9 mouse cellular contexts compared by ENCODE assay signal in genomic region chr2:92422388-92423135, GRCm38 (mm10). TPM values are rescaled to one million over a fixed set of nuclear protein-coding genes. Genes with fewer than 3 reads are reported as not detected.
DNase-seq lines count a peak whose midpoint lies in the region; ATAC-seq and TF ChIP-seq lines count a peak whose summit lies in the region.
"Had no signal": no experiment of that assay in that cellular context is flagged by ENCODE, and none has a peak within 500 bp of the region (broad histone marks: within the 10 kb centered on the region; RNA-seq: fewer than 3 reads in every experiment).

No protein-coding gene starts in this region.

- no peaks in the 10 kb centered on the region for H3K27me3 ChIP-seq in kidney, postnatal 0 days (ENCODE audit: insufficient read depth, low read length)

- peaks cover 8 to 26% of the 10 kb centered on the region in 2 experiments for H3K4me1 ChIP-seq in ES-E14 (ENCODE audit: control insufficient read depth in 2 of 2, insufficient read depth in 2 of 2, low read length in 2 of 2, poor library complexity in 1 of 2)
- 0 out of 2 replicates have a peak, but pooled peaks cover 21% of the 10 kb centered on the region for H3K4me1 ChIP-seq in kidney, postnatal 0 days (replicated peaks; ENCODE audit: insufficient read depth, low read length)

- H3K9ac ChIP-seq in ES-E14 (ENCODE audit: insufficient read depth, low read depth, low read length, poor library complexity, severe bottlenecking): peak overlapping the region; percentile 36; the same call in 1 of the 2 replicates
- H3K9ac ChIP-seq in kidney, postnatal 0 days (ENCODE audit: low read depth, low read length): no peak overlapping the region

- in situ Hi-C loops in ES-E14 (cut with MboI; ENCODE audit: low sequenced_read_pairs in 2 of 2, unreplicated experiment in 2 of 2): no loop called here

- H3K4me2 ChIP-seq in kidney, postnatal 0 days (ENCODE audit: low read length): no peak overlapping the region

- no peak overlapping the region for H3K27ac ChIP-seq in ES-E14 (ENCODE audit: insufficient read depth, low read depth, low read length, poor library complexity, severe bottlenecking)
- 0 out of 2 replicates have a peak overlapping the region, but pooled peaks have one; percentile 6 for H3K27ac ChIP-seq in kidney, postnatal 0 days

- peaks cover 29% of the 10 kb centered on the region for H3K36me3 ChIP-seq in ES-E14 (ENCODE audit: control insufficient read depth, insufficient read depth, low read length, poor library complexity, severe bottlenecking)
- peaks cover 42% of the 10 kb centered on the region for H3K36me3 ChIP-seq in kidney, postnatal 0 days (ENCODE audit: insufficient read depth, low read length)

- peak; percentile 68 for DNase-seq in cerebellum, adult 11-12 months
- DNase-seq in cerebellum, postnatal 4 days (ENCODE audit: low spot score in 2 of 2): no peak
- peak; percentile 64 for DNase-seq in kidney, adult 9 months
- DNase-seq in kidney, postnatal 14 days: no peak
- DNase-seq in ES-E14 (ENCODE audit: low read depth, low spot score): no peak
- DNase-seq in kidney, postnatal 0 days (ENCODE audit: low spot score): peak; percentile 53
- DNase-seq in urinary bladder, adult 18-20 months (ENCODE audit: low spot score in 2 of 2): no peak

- TF ChIP-seq CTCF in kidney, postnatal 0 days (IDR thresholded peaks at IDR 0.05; ENCODE audit: low read depth): peak; percentile 43

- peak overlapping the region in 1 of 2 experiments; percentile 9; a peak in 1 of 4 replicates for H3K4me3 ChIP-seq in ES-E14 (ENCODE audit: insufficient read depth in 1 of 2, low read depth in 1 of 2, low read length in 2 of 2, poor library complexity in 1 of 2, severe bottlenecking in 1 of 2)
- no peak overlapping the region for H3K4me3 ChIP-seq in kidney, postnatal 0 days (replicated peaks; ENCODE audit: low read depth, low read length)
- H3K4me3 ChIP-seq: myocyte had no signal

- no peak; the same call in 1 of the 2 replicates for ATAC-seq in kidney, postnatal 0 days (replicated peaks; ENCODE audit: low FRiP score, low read depth)
- no peak for ATAC-seq in erythroid progenitor cell, adult 5-6 weeks (replicated peaks; ENCODE audit: low FRiP score, poor library complexity, severe bottlenecking)

- no peaks in the 10 kb centered on the region for H3K9me3 ChIP-seq in ES-E14 (ENCODE audit: control insufficient read depth, insufficient read depth, low read depth, low read length)
- H3K9me3 ChIP-seq in kidney, postnatal 0 days (replicated peaks; ENCODE audit: low read length): no peaks in the 10 kb centered on the region

- 61% methylated on average over 10 of the region's 10 CpGs for WGBS in kidney, postnatal 0 days

TF ChIP-seq in ES-E14, 5 proteins besides CTCF, POLR2A, EP300 and RAD21:
- TF ChIP-seq HCFC1 (IDR thresholded peaks at IDR 0.05; ENCODE audit: borderline replicate concordance, insufficient read depth, low read length) (no peak), ZC3H11A (IDR thresholded peaks at IDR 0.05; ENCODE audit: borderline replicate concordance, low read depth, low read length) (no peak), ZNF384 (IDR thresholded peaks at IDR 0.05; ENCODE audit: low read depth, low read length) (no peak), CHD2 (IDR thresholded peaks at IDR 0.05; ENCODE audit: low read depth, low read length) (no peak), MAFK (IDR thresholded peaks at IDR 0.05; ENCODE audit: insufficient read depth, low read depth, low read length) (no peak)

RNA-seq across cellular contexts. Expression of gene Cry2, which starts 11.3 kb away (rescaled TPM):
- 11.7 and 19.3 TPM in 2 replicates for total RNA-seq in ES-E14 (2012; rRNA removed)
- 10.1 and 12.8 TPM in 2 replicates for polyA plus RNA-seq in kidney, postnatal 0 days (2015; fragmentation: Nextera tagmentation; extraction: Ambion mirVana)
- 1.8 and 5.0 TPM in 2 replicates for total RNA-seq in erythroid progenitor cell, adult 5-6 weeks (2015; ENCODE audit: low replicate concordance)
- total RNA-seq in erythroid progenitor cell, adult 5-6 weeks (2017; ENCODE audit: low replicate concordance): 1.9 and 2.7 TPM in 2 replicates

RNA-seq across cellular contexts. Expression of gene Mapk8ip1, which starts 21.5 kb away (rescaled TPM):
- 10.1 and 11.6 TPM in 2 replicates for total RNA-seq in ES-E14 (2012; rRNA removed)
- 25.9 and 28.2 TPM in 2 replicates for polyA plus RNA-seq in kidney, postnatal 0 days (2015; fragmentation: Nextera tagmentation; extraction: Ambion mirVana)
- total RNA-seq in erythroid progenitor cell, adult 5-6 weeks (2015; ENCODE audit: low replicate concordance): not detected in 2 replicates
- 0.13 TPM in 1 of 2 replicates, not detected in the other for total RNA-seq in erythroid progenitor cell, adult 5-6 weeks (2017; ENCODE audit: low replicate concordance)

RNA-seq across cellular contexts. Expression of gene Slc35c1, which starts 37.8 kb away (rescaled TPM):
- total RNA-seq in ES-E14 (2012; rRNA removed): 4.8 and 5.2 TPM in 2 replicates
- 14.8 and 15.5 TPM in 2 replicates for polyA plus RNA-seq in kidney, postnatal 0 days (2015; fragmentation: Nextera tagmentation; extraction: Ambion mirVana)
- total RNA-seq in erythroid progenitor cell, adult 5-6 weeks (2015; ENCODE audit: low replicate concordance): 7.1 and 9.0 TPM in 2 replicates
- total RNA-seq in erythroid progenitor cell, adult 5-6 weeks (2017; ENCODE audit: low replicate concordance): 2.7 and 9.2 TPM in 2 replicates

RNA-seq across cellular contexts. Expression of gene 1700029I15Rik, which starts 40.2 kb away (rescaled TPM):
- 1.3 and 1.6 TPM in 2 replicates for total RNA-seq in ES-E14 (2012; rRNA removed)
- polyA plus RNA-seq in kidney, postnatal 0 days (2015; fragmentation: Nextera tagmentation; extraction: Ambion mirVana): 1.8 and 2.5 TPM in 2 replicates
- total RNA-seq in erythroid progenitor cell, adult 5-6 weeks (2015; ENCODE audit: low replicate concordance): 1.3 TPM in 1 of 2 replicates, not detected in the other
- not detected in 2 replicates for total RNA-seq in erythroid progenitor cell, adult 5-6 weeks (2017; ENCODE audit: low replicate concordance)

RNA-seq across cellular contexts. Expression of gene Large2, which starts 47.9 kb away (rescaled TPM):
- 10.3 and 17.5 TPM in 2 replicates for total RNA-seq in ES-E14 (2012; rRNA removed)
- polyA plus RNA-seq in kidney, postnatal 0 days (2015; fragmentation: Nextera tagmentation; extraction: Ambion mirVana): 30.6 and 34.3 TPM in 2 replicates
- not detected in 2 replicates for total RNA-seq in erythroid progenitor cell, adult 5-6 weeks (2015; ENCODE audit: low replicate concordance)
- total RNA-seq in erythroid progenitor cell, adult 5-6 weeks (2017; ENCODE audit: low replicate concordance): not detected in 2 replicates

Comparison
In these comparisons a context has a peak if more than half of its experiments do, and no peak if none do; other contexts are left out.
1. DNase-seq: peak in cerebellum, adult 11-12 months (single experiment), kidney, adult 9 months (single experiment) and kidney, postnatal 0 days (single experiment); none in cerebellum, postnatal 4 days (0 of 2), kidney, postnatal 14 days (single experiment), ES-E14 (single experiment) and urinary bladder, adult 18-20 months (0 of 2).